Mouse (Mus musculus) monocyte, adult 5-6 weeks (primary cell): ENCODE measurements around the gene Crebl2. TPM values are rescaled to one million over a fixed set of nuclear protein-coding genes. Genes with fewer than 3 reads are reported as not detected.

Source experiments
- ATAC-seq: fragments of 153-309, 156-312 bp; replicated peaks from 2 replicates; pipeline ENCODE4 v1.8.0; 2017; ENCODE audit warnings: mild to moderate bottlenecking; ENCODE audit not compliant: low TSS enrichment, insufficient number of reproducible peaks, severe bottlenecking, poor library complexity, low FRiP score
- total RNA-seq: library from RNA; stranded (forward); fragments of 200-1000, 200-491, 200-594 nt; gene quantifications from 3 replicates; pipeline ENCODE4 v1.2.3, GENCODE M21; 2017

The Crebl2 gene
- total RNA-seq, 1 experiment from 2014 or later, result 29.9 TPM

GRCm38 (mm10) chr6:134863146-134863545 lies 33.2 kb downstream of the Crebl2 start:
- peak; percentile 79 for ATAC-seq

GRCm38 (mm10) chr6:134866113-134866512 lies 36.2 kb downstream of the Crebl2 start:
- ATAC-seq, result no peak

- no peak for ATAC-seq
Observed at GRCm38 (mm10) chr6:134867325-134867724, 37.4 kb downstream of the Crebl2 start.

- ATAC-seq, result no peak
Observed at GRCm38 (mm10) chr6:134870209-134870742, 40.3 kb downstream of the Crebl2 start.

GRCm38 (mm10) chr6:134870887-134871286 lies 40.9 kb downstream of the Crebl2 start:
- ATAC-seq, result no peak

- no peak for ATAC-seq
Observed at GRCm38 (mm10) chr6:134872236-134872635, 42.3 kb downstream of the Crebl2 start.

- ATAC-seq, result no peak
Observed at GRCm38 (mm10) chr6:134873018-134873417, 43.1 kb downstream of the Crebl2 start.

- ATAC-seq, result no peak
Observed at GRCm38 (mm10) chr6:134876795-134877194, 46.8 kb downstream of the Crebl2 start.

GRCm38 (mm10) chr6:134877276-134877675 lies 47.3 kb downstream of the Crebl2 start:
- ATAC-seq, result no peak

GRCm38 (mm10) chr6:134877892-134878291 lies 47.9 kb downstream of the Crebl2 start:
- ATAC-seq, result no peak

- ATAC-seq, result no peak
Observed at GRCm38 (mm10) chr6:134879556-134879955, 49.6 kb downstream of the Crebl2 start.

- ATAC-seq, result no peak
Observed at GRCm38 (mm10) chr6:134880046-134880445, 50.1 kb downstream of the Crebl2 start.

- no peak for ATAC-seq
Observed at GRCm38 (mm10) chr6:134883661-134884060, 53.7 kb downstream of the Crebl2 start.

GRCm38 (mm10) chr6:134885515-134885914 lies 55.6 kb downstream of the Crebl2 start:
- ATAC-seq, result no peak

- ATAC-seq, result no peak
Observed at GRCm38 (mm10) chr6:134886475-134886874, 56.5 kb downstream of the Crebl2 start.

- no peak for ATAC-seq
Observed at GRCm38 (mm10) chr6:134887008-134887407, 57.1 kb downstream of the Crebl2 start.

GRCm38 (mm10) chr6:134887711-134888449 lies 57.9 kb downstream of the Crebl2 start:
- no peak for ATAC-seq

- ATAC-seq, result no peak
Observed at GRCm38 (mm10) chr6:134888563-134889017, 58.6 kb downstream of the Crebl2 start.

- no peak for ATAC-seq
Observed at GRCm38 (mm10) chr6:134889763-134890162, 59.8 kb downstream of the Crebl2 start.

GRCm38 (mm10) chr6:134890436-134890835 lies 60.5 kb downstream of the Crebl2 start:
- no peak for ATAC-seq
